Mouse (Mus musculus): ENCODE data around the gene Mpped2. TPM values are rescaled to one million over a fixed set of nuclear protein-coding genes. Genes with fewer than 3 reads are reported as not detected.

Gene Mpped2
- total and polyA plus RNA-seq, 3 experiments, result not detected

- Histone ChIP-seq H3K4me1 (ENCODE audit: control insufficient read depth in 1 of 2, insufficient read depth in 2 of 2) (no peaks in the 10 kb centered on the region), H3K36me3 (replicated peaks in 1 of 2; ENCODE audit: control insufficient read depth in 1 of 2, insufficient read depth in 1 of 2, low read length in 1 of 2) (no peaks in the 10 kb centered on the region), H3K79me2 (replicated peaks; ENCODE audit: control insufficient read depth, extremely low read depth, insufficient read depth, poor library complexity, severe bottlenecking) (no peaks in the 10 kb centered on the region), H3K4me3 (replicated peaks in 1 of 3; ENCODE audit: low read depth in 2 of 3, low read length in 2 of 3, poor library complexity in 1 of 3) (no peak overlapping the region), H3K27ac (ENCODE audit: insufficient read depth, low read depth) (no peak overlapping the region), H3K9me3 (replicated peaks; ENCODE audit: low read length) (peaks cover 46% of the 10 kb centered on the region), H3K27me3 (replicated peaks) (no peaks in the 10 kb centered on the region), H3K9ac (ENCODE audit: insufficient read depth, low read depth) (no peak overlapping the region), H3K4me2 (ENCODE audit: insufficient read depth, low read depth, poor library complexity, severe bottlenecking) (no peak overlapping the region)
- in situ Hi-C loops (cut with MboI; ENCODE audit: low pct_ligation_motif_present, low pct_unique_long_range_greater_than_20kb, low sequenced_read_pairs), result no loop called here
- dilution Hi-C loops (cut with MboI; ENCODE audit: extremely low pct_ligation_motif_present, extremely low pct_unique_long_range_greater_than_20kb, low sequenced_read_pairs), result no loop called here
- TF ChIP-seq CTCF (conservative IDR thresholded peaks at IDR 0.05 in 1 of 2, IDR thresholded peaks at IDR 0.05 in 1 of 2; ENCODE audit: low read depth in 2 of 2, low read length in 2 of 2), result no peak
- no peak for TF ChIP-seq USF1 (IDR thresholded peaks at IDR 0.05; ENCODE audit: low read depth, low read length)
- TF ChIP-seq RAD21 (IDR thresholded peaks at IDR 0.05; ENCODE audit: low read depth, low read length), result no peak
- TF ChIP-seq MAZ (IDR thresholded peaks at IDR 0.05; ENCODE audit: low read depth, low read length), result no peak
- TF ChIP-seq JUND (conservative IDR thresholded peaks at IDR 0.05; ENCODE audit: low read depth, low read length), result no peak
- no peak for TF ChIP-seq BHLHE40 (IDR thresholded peaks at IDR 0.05; ENCODE audit: low read depth, low read length)
- no peak for TF ChIP-seq NELFE (IDR thresholded peaks at IDR 0.05; ENCODE audit: low read depth, low read length)
- TF ChIP-seq ELF1 (IDR thresholded peaks at IDR 0.05; ENCODE audit: low read depth, low read length), result no peak
- no peak for TF ChIP-seq TBP (conservative IDR thresholded peaks at IDR 0.05; ENCODE audit: low read depth, low read length)
- TF ChIP-seq ZKSCAN1 (IDR thresholded peaks at IDR 0.05; ENCODE audit: borderline replicate concordance, low read depth, low read length), result no peak
- TF ChIP-seq GABPA (IDR thresholded peaks at IDR 0.05; ENCODE audit: insufficient replicate concordance, low read depth, low read length), result no peak
- no peak for TF ChIP-seq TCF12 (IDR thresholded peaks at IDR 0.05; ENCODE audit: low read depth, low read length)
- TF ChIP-seq POLR2A (IDR thresholded peaks at IDR 0.05; ENCODE audit: low read depth, low read length), result no peak
- TF ChIP-seq MAFK (IDR thresholded peaks at IDR 0.05; ENCODE audit: insufficient replicate concordance, low read length), result no peak
- TF ChIP-seq SMC3 (IDR thresholded peaks at IDR 0.05; ENCODE audit: low read depth, low read length), result no peak
- no peak for DNase-seq (ENCODE audit: extremely low read depth)
Observed at GRCm38 (mm10) chr2:106683832-106684231, 9.2 kb upstream of the Mpped2 start.

GRCm38 (mm10) chr2:106691753-106692363, 1.2 kb upstream of the Mpped2 start:
- Histone ChIP-seq H3K36me3 (replicated peaks in 1 of 2; ENCODE audit: control insufficient read depth in 1 of 2, insufficient read depth in 1 of 2, low read length in 1 of 2) (no peaks in the 10 kb centered on the region), H3K9ac (ENCODE audit: insufficient read depth, low read depth) (no peak overlapping the region), H3K27me3 (replicated peaks) (no peaks in the 10 kb centered on the region), H3K4me3 (replicated peaks in 1 of 3; ENCODE audit: low read depth in 2 of 3, low read length in 2 of 3, poor library complexity in 1 of 3) (no peak overlapping the region), H3K4me1 (ENCODE audit: control insufficient read depth in 1 of 2, insufficient read depth in 2 of 2) (no peaks in the 10 kb centered on the region), H3K27ac (ENCODE audit: insufficient read depth, low read depth) (no peak overlapping the region), H3K9me3 (replicated peaks; ENCODE audit: low read length) (peaks cover 57% of the 10 kb centered on the region), H3K79me2 (replicated peaks; ENCODE audit: control insufficient read depth, extremely low read depth, insufficient read depth, poor library complexity, severe bottlenecking) (no peaks in the 10 kb centered on the region), H3K4me2 (ENCODE audit: insufficient read depth, low read depth, poor library complexity, severe bottlenecking) (no peak overlapping the region)
- dilution Hi-C loops (cut with MboI; ENCODE audit: extremely low pct_ligation_motif_present, extremely low pct_unique_long_range_greater_than_20kb, low sequenced_read_pairs), result no loop called here
- no peak for DNase-seq (ENCODE audit: extremely low read depth)
- in situ Hi-C loops (cut with MboI; ENCODE audit: low pct_ligation_motif_present, low pct_unique_long_range_greater_than_20kb, low sequenced_read_pairs), result no loop called here
- no peak for TF ChIP-seq SMC3 (IDR thresholded peaks at IDR 0.05; ENCODE audit: low read depth, low read length)
- TF ChIP-seq TCF12 (IDR thresholded peaks at IDR 0.05; ENCODE audit: low read depth, low read length), result no peak
- no peak for TF ChIP-seq TBP (conservative IDR thresholded peaks at IDR 0.05; ENCODE audit: low read depth, low read length)
- no peak for TF ChIP-seq POLR2A (IDR thresholded peaks at IDR 0.05; ENCODE audit: low read depth, low read length)
- TF ChIP-seq CHD1 (IDR thresholded peaks at IDR 0.05; ENCODE audit: low read depth, low read length), result no peak
- TF ChIP-seq IRF4 (IDR thresholded peaks at IDR 0.05; ENCODE audit: low read depth, low read length), result no peak
- TF ChIP-seq GABPA (IDR thresholded peaks at IDR 0.05; ENCODE audit: insufficient replicate concordance, low read depth, low read length), result no peak
- no peak for TF ChIP-seq UBTF (IDR thresholded peaks at IDR 0.05; ENCODE audit: low read depth, low read length)
- no peak for TF ChIP-seq MEF2A (IDR thresholded peaks at IDR 0.05; ENCODE audit: borderline replicate concordance, low read depth, low read length)
- TF ChIP-seq MAFK (IDR thresholded peaks at IDR 0.05; ENCODE audit: insufficient replicate concordance, low read length), result no peak

All from CH12.LX (cell line).